Mouse (Mus musculus) gastrocnemius, adult 2 months (tissue): Measurements from ENCODE around the gene Hoxd3. TPM values are rescaled to one million over a fixed set of nuclear protein-coding genes. Genes with fewer than 3 reads are reported as not detected.

ENCODE experiments used
- DNase-seq: peaks from one replicate; pipeline ENCODE4 v3.0.0; 2022
- H3K27ac ChIP-seq: fragments of 200-600 bp; 2 replicates; pipeline ENCODE4 v1.8.1; 2022; ENCODE audit warnings: mild to moderate bottlenecking
- H3K4me3 ChIP-seq: fragments of 200-600 bp; 2 replicates; pipeline ENCODE4 v1.8.1; 2022; ENCODE audit warnings: mild to moderate bottlenecking, moderate library complexity
- CTCF ChIP-seq: fragments of 200-600 bp; IDR thresholded peaks from 2 replicates; pipeline ENCODE4 v1.8.1; 2022; ENCODE audit warnings: antibody characterized with exemption, mild to moderate bottlenecking, moderate library complexity
- intact Hi-C: fragments of 180-260 bp; cut with DNase I; formaldehyde crosslinking; loops from one replicate; pipeline ENCODE4 v1.15.1; 2025
- total RNA-seq, 2 experiments: library from RNA; stranded (reverse); gene quantifications; 2 replicates each; pipeline ENCODE4 v1.2.3; 2021

The Hoxd3 gene
- total RNA-seq, 2 experiments from 2014 or later: not detected

DNA sequence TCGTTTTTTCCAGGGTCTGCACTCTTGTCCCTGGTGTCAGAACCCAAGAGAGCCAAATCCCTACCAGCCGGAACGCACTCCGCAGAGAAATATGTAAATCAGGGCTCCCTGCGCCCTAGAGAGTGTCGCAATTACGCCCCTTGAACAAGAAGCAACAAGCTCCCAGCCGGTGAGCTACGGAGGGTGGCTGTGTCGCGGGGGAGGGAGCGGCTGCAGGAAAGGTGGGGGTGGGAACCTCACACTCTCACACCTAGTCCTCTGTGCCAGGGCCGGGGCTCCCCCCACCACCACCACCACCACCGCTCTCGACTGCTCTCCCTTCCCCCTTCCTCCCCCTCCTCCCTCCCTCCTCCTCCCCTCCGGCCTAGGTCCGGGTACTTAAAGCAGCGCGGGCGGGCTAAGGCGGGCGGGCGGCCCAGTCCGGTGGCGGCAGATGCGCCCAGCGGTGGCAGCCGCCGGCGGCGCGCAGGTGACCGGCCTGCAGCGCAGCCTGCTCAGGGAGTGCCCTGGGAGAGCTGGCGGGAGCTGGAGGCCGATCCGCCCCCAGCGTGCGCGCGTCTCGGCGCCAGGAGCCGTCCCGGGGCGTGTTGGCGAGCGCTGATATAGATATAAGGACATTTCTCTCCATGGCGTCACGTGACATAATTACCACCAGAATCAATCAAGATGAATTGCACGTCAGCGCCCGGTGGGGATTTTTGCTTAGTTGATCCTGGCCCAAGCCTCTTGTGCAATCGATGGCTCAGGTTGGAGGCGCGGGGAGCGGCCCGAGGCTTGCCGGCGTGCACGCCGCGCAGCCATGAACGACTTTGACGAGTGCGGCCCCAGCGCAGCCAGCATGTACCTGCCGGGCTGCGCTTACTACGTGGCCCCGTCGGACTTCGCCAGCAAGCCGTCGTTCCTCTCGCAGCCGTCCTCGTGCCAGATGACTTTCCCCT lies 29.9 kb upstream of the Hoxd3 start:
- no peak for TF ChIP-seq CTCF
- peak; percentile 32 for DNase-seq
- peak overlapping the region; percentile 68 for H3K4me3 ChIP-seq
- H3K27ac ChIP-seq: no peak overlapping the region
- intact Hi-C loops: no loop called here

DNA sequence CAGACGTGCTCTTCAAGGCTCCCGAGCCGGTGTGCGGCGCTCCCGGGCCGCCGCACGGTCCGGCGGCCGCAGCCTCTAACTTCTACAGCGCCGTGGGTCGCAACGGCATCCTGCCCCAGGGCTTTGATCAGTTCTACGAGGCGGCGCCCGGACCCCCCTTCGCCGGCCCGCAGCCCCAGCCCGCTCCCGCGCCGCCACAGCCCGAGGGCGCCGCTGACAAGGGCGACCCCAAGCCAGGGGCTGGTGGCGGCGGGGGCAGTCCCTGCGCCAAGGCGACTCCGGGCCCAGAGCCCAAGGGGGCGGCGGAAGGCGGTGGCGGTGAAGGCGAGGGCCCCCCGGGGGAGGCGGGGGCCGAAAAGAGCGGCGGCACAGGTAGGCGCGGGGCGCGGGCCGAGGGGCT lies 28.9 kb upstream of the Hoxd3 start:
- TF ChIP-seq CTCF: no peak
- Histone ChIP-seq H3K4me3 (peak overlapping the region; percentile 68), H3K27ac (no peak overlapping the region)
- intact Hi-C loops: no loop called here
- DNase-seq: no peak

DNA sequence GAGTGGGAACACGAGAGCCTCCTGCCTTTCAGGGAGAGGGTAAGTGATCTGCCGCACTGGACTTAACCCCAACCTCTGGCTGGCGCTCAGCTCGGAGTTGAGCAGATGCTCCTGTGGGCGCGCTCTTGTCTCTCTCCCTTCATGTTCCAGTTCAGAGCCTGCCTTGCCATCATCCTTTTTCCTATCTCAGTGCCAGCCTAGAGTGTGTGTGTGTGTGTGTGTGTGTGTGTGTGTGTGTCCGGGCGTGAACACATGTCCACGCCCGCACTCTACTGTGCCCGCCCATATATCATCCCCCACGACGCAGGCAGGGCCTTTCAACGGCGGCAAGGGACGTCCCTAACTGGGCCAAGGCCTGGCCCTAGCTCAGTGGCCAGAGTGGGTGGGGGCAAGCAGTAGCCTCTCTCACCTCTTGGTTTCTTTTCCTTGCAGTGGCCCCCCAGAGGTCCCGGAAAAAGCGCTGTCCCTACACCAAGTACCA lies 28.2 kb upstream of the Hoxd3 start:
- no peak overlapping the region for H3K27ac ChIP-seq
- intact Hi-C loops: no loop called here
- DNase-seq: no peak
- TF ChIP-seq CTCF: no peak
- no peak overlapping the region for H3K4me3 ChIP-seq

DNA sequence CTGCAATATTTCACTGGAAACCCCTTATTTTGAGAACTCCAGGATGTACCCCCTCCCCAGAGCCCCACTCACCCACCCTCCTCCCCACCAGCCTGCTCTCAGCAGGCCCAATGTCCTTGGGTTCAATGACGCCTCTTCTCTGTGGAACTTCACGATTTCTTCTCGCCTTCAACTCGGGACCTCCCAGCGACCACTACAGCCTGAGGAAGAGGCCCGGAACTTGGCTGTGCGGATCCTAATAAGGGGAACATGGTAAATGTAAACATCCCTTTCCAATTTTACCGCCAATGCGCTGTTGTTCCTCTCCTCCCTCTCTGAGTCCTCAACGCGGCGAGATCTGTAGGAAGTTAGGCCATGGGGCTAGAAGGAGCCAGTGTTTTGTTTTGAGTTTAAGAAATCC lies 27.6 kb upstream of the Hoxd3 start:
- H3K27ac ChIP-seq: no peak overlapping the region
- DNase-seq: no peak
- H3K4me3 ChIP-seq: no peak overlapping the region
- intact Hi-C loops: no loop called here
- TF ChIP-seq CTCF: no peak

DNA sequence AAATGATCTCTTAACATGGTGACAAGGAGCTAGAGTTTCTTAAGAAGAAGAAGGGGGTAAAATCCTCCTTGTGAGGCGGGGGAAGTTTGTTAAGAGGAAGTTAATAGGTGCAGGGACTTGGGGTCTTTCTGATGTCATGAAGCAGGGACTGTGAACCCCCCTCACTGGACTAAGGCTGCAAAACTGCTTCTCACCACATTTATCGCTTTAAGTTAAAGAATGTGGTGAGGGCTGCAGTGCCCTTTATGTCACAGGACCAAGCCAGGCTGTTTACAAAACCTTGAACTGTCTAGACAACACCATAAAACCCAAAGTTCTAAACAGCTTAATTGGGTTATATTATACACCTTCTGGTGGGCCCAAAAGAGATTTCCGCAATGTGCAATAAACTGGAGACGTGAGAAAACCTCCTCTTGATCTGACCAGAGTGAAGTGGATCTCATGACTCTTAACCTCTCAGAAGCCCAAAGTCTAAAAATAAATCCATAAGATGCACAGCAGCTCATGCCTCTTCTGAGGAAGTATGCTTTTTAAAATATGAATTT lies 26.6 kb upstream of the Hoxd3 start:
- intact Hi-C loops: no loop called here
- TF ChIP-seq CTCF: no peak
- Histone ChIP-seq H3K27ac (no peak overlapping the region), H3K4me3 (no peak overlapping the region)
- DNase-seq: no peak

DNA sequence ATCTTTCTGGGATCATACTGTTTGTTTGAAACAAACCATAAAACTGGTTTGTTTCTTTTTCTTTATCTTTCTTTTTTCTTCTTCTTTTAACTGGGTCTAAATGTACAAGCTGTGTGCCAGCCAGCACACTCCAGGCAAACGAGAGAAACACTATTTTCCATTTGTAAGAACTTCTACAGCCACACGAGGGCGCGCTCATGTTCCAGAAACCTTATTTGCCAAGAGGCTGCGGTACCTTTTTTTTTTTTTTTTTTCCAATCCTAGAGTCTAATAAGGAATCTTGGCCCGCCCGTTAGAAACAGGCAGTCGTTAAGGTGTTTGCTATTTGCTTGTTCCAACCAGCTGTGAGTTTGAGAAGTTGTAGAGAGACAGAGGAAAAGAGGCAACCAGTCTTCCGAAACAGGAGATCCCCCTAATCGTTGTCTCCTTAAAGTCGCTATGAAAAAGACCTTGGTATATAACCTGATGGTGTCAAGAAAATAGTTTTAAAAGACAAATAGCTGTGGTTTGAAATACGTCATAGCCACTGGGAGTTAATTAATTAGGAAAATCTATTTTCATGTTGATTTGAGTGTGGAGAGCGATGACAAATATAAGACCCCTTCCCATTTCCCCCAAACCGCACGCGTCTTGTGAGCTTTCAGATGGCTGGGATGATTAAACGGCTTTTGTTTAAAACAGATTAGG lies 25.3 kb upstream of the Hoxd3 start:
- peak; percentile 72 for TF ChIP-seq CTCF
- DNase-seq: peak; percentile 76
- Histone ChIP-seq H3K27ac (no peak overlapping the region), H3K4me3 (peak overlapping the region; percentile 33)
- intact Hi-C loops: no loop called here

DNA sequence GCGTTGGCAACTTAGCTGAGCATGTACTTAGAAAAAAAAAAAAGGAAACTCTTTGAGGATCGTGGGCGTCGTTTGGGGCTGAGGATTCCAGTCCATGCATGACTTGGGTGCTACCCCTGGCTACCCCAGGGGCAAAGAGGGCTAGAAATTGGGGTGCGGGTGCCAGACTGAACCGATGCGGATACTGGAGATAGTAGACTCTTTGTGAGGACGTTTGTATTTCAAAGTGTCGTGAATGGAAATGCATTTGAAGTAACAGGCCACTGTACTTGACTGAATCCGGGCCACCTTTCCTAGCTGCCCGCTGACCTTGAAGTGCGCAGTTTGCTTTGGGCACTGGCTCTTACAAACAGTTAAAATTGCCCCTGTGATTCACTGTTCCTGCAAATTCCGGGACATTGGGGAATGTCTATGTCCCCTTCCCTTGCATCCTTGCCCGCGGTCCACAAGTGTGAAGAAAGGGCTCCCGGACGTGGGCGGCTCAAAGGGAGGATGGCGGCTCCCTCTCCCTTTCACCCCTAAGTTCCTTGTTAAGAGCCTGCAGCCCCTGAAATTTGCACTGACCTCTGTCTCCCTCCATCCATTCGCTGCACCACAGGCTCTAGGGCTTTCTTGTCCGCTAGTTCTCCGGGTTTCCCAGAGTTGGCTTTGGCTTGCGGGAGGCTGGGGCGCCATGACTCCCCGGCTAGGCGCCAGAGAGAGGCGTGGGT lies 24.6 kb upstream of the Hoxd3 start:
- Histone ChIP-seq H3K4me3 (peak overlapping the region; percentile 43), H3K27ac (no peak overlapping the region)
- DNase-seq: peak; percentile 24
- no peak for TF ChIP-seq CTCF
- intact Hi-C loops: no loop called here

DNA sequence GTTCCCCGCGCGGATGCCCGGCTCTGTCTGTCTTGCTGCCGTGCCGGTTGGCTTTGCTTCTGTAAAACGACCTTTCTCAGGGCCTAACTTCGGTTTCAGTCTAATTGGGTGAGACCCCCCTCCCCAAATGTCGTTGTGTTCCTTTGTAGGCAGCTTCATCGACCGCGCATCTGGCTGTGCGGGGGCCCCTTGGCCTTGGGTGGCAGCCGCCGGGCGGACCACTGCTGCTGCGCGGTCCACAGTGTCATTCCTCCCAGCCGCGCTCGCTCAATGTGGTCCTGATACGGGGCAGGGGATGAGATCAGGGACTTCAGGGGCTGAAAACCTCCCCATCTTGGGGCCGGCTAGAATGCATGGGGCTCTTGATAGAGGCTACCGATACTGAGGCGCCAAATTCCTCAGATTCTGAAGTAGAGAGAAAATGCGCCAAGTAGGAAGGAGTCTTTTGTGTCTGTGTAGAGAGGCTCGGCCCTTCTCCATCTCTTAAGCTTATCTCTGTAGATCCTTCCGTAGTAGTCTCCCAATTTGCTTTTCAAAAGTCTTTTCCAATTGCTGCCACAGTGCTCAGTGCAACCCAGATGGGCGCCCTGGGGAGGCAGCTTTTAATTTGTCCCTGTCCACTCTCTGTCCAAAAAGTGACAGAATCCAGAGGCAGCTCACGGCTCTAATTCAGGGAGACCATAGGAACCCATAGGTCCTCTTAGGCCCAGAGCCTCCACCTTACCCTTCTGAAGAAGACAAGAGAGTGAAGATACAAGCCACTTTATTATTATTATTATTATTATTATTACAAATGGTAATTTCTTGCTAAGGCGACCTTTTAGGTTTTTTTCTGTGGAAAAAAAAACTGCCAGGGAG lies 23.8 kb upstream of the Hoxd3 start:
- DNase-seq: peak; percentile 24
- Histone ChIP-seq H3K27ac (no peak overlapping the region), H3K4me3 (peak overlapping the region; percentile 43)
- no peak for TF ChIP-seq CTCF
- intact Hi-C loops: no loop called here

DNA sequence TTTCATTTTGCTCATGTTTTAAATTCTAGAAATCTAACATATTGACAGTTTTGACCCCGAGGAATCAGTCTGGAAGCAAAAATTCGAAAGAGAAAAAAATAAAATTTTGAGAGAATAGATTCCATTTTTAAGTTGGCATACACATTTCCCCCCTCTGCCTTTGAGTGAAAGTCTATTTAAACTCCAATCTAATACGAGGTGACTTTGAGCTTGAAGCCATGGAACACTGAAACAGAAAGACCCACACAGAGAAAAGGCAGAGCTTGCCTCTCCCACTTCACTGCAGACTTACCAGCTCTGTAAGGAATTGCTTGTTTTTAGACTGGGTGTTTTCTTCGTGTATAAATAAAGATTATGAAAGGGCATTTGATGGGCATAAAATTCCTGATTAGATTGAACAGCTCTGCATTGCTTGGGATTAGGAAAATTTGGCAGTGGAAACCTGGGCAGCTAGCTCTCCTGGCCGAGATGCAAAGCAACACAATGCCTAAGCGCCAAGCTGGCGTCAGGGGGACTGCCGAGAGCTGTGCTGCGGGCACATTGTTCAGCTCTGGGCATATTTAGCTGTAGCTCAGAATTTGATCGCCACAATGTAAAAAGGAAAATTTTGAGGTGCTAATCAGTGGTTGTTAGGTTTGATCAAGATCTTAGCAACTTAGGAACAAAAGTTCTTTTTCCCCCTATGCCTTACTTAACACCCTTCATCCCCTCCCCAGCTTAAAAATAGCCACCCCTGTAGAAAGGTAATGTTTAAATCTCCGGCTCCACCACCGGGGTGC lies 22.7 kb upstream of the Hoxd3 start:
- TF ChIP-seq CTCF: no peak
- no peak for DNase-seq
- H3K4me3 ChIP-seq: no peak overlapping the region
- intact Hi-C loops: no loop called here
- no peak overlapping the region; the same call in 1 of the 2 replicates for H3K27ac ChIP-seq

DNA sequence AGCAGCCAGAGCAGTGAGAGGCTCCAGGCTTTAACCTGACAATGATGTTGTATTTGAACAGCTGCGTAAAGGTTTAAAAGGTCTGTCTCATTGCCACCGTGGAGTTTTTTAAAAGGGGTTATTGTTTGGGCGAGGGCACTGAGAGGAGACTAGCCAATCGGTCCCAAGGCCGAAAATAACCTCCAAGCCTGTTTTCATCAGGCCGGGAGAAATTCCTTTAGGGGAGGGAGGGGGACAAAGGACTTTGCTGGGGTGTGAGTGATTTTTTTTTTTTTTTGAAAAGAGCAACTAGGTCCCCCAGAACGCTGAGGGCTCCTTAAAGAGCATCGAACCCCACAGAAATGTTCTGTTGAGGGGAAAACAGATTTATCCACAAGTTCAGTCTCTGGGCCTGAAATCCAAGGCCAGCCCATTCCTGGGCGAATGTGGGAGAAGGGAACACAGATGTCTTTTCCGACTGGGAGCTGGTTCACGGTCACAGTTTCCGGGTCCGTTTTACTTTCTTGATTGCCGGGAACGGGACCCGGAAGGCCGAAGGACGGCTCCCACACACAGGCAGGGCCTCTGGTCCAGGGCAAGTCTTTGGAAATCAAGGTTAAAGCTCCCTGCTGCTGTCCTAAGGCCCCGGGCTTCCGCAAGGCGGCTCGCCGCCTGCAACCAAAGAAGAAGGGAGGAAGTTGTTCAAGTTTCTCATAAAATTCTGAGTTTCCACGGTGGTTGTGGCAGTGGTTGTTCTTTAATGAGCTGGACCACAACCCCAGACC lies 22.0 kb upstream of the Hoxd3 start:
- H3K4me3 ChIP-seq: peak overlapping the region; percentile 27
- peak; percentile 25 for DNase-seq
- intact Hi-C loops: no loop called here
- peak overlapping the region; percentile 41 for H3K27ac ChIP-seq
- TF ChIP-seq CTCF: no peak
